Mouse (Mus musculus) large intestine, adult 2 months (tissue): ENCODE measurements around the gene Rnf130. TPM values are rescaled to one million over a fixed set of nuclear protein-coding genes. Genes with fewer than 3 reads are reported as not detected.

Experiments
- DNase-seq: peaks from one replicate; pipeline ENCODE4 v3.0.0-alpha.2; 2012; ENCODE audit warnings: low read depth, low spot score
- WGBS: fragments of 180-500 bp; shearing (Covaris S2); methylation state at CpG from one replicate; pipeline ENCODE4 v1.1.7; 2018; 5-methylcytosine and 5-hydroxymethylcytosine counted together
- polyA plus RNA-seq: library from polyadenylated mRNA; depleted of rRNA; stranded (reverse); fragments of >200 nt; gene quantifications from 2 replicates; pipeline ENCODE4 v1.2.3, GENCODE M21; 2012

The Rnf130 gene
- polyA plus RNA-seq, 1 experiment: 14.9 TPM

GRCm38 (mm10) chr11:50018848-50019247 lies 6.3 kb upstream of the Rnf130 start:
- DNase-seq: no peak

GRCm38 (mm10) chr11:50022085-50022484 lies 3.1 kb upstream of the Rnf130 start:
- no peak for DNase-seq

GRCm38 (mm10) chr11:50024445-50024832 lies 707 bp upstream of the Rnf130 start:
- no peak for DNase-seq
- 44% methylated on average over 6 of the region's 6 CpGs for WGBS

More at GRCm38 (mm10) chr11:50022085-50022484, 3.1 kb upstream of the Rnf130 start:
- WGBS: 53% methylated on average over 3 of the region's 3 CpGs

- 9% methylated on average over 24 of the region's 24 CpGs for WGBS
- no peak for DNase-seq
Observed at GRCm38 (mm10) chr11:50025721-50026520, 775 bp downstream of the Rnf130 start.

- 28% methylated on average over 3 of the region's 3 CpGs for WGBS
- DNase-seq: no peak
Observed at GRCm38 (mm10) chr11:50026521-50027090, 1.5 kb downstream of the Rnf130 start.

DNA sequence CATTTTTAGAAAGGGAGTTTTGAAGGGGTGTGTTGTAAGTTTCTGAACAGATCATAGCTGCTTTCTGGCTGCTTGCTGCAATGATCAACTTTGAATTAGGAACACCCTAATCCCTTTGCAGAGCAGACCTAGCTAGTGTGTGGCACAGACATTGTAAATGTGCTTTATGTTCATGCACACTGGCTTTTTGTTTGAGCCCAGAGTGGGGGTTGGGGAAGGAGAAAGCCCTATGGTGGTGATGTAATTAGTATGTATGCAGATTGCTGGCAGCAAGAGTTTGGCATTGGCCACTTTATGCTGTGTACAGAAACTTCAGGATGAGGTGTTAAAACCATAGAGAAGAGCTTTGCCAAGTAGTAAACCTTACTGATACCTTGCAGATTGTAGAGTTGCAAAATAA lies 3.3 kb downstream of the Rnf130 start:
- no peak for DNase-seq

DNA sequence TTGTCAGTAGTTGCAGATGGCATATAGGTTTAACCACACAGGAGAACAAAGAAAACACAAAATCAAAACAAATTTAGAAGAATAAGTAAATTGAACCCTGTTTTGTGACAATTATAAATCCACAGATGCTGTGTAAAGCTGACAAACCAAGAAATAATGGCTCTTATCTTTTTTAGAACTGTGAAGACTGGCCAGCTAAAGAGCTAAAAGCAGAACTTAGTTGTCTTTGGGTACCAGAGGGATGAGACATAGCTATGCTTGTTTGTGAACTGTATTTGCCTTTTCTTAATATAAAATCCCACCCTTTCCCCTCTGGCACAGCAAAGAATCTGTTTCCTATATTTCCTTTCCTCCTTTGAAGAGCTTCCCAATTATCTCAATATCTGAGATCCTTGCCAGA lies 9.0 kb downstream of the Rnf130 start:
- no peak for DNase-seq

DNA sequence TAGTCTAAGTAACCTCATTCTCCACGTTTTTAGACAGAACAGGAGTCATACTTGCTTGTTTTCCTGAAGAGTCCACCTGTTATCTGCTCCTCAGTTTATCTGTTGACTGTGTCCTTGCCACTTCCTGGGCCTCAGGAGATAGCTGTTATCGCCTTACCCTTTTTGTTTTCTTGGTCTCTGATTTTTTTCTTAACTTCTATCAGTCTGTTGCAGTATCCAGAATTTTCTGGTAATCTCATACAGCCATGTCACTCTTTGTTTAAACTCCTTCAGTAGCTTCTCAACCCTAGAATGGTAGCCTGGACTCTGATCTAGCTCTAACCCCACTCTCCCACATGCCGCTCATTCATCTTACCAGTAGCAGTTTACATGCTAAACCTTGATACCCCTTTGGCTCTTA lies 10.6 kb downstream of the Rnf130 start:
- 76% methylated on average over 3 of the region's 3 CpGs for WGBS
- no peak for DNase-seq

- 55% methylated on average over 4 of the region's 4 CpGs for WGBS
Observed at GRCm38 (mm10) chr11:50036781-50037460, 11.8 kb downstream of the Rnf130 start.

GRCm38 (mm10) chr11:50038757-50039156 lies 13.6 kb downstream of the Rnf130 start:
- DNase-seq: no peak

More at GRCm38 (mm10) chr11:50036781-50037460, 11.8 kb downstream of the Rnf130 start:
- DNase-seq: no peak

DNA sequence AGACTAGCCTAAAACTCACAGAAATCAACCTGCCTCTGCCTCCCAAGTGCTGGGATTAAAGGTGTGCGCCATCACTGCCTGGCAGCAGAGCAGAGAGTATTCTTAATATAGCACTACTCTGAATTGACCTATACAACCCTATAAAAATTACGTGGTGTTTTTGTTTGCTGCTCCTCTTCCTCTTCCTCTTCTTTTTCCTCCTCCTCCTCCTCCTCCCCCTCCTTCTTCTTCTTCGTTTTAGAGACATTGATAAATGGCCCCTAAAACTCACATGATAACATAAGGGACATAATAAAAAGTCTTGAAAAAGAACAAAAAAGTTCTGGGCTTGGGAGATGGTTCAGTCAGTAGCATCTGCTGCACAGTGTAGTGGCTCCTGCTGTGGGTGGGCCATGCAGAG lies 16.0 kb downstream of the Rnf130 start:
- 35% methylated on average over 3 of the region's 3 CpGs for WGBS
- DNase-seq: no peak

More at GRCm38 (mm10) chr11:50038757-50039156, 13.6 kb downstream of the Rnf130 start:
- WGBS: 90% methylated on average over 1 of the region's 1 CpGs

GRCm38 (mm10) chr11:50042345-50042997 lies 17.3 kb downstream of the Rnf130 start:
- 71% methylated on average over 4 of the region's 4 CpGs for WGBS
- DNase-seq: no peak

- DNase-seq: no peak
- WGBS: 94% methylated on average over 4 of the region's 4 CpGs
Observed at GRCm38 (mm10) chr11:50044454-50044853, 19.3 kb downstream of the Rnf130 start.

- 60% methylated on average over 1 of the region's 1 CpGs for WGBS
- DNase-seq: no peak
Observed at GRCm38 (mm10) chr11:50047610-50048009, 22.5 kb downstream of the Rnf130 start.

- 76% methylated on average over 6 of the region's 6 CpGs for WGBS
- DNase-seq: no peak
Observed at GRCm38 (mm10) chr11:50048115-50048514, 23.0 kb downstream of the Rnf130 start.

GRCm38 (mm10) chr11:50050392-50050791 lies 25.2 kb downstream of the Rnf130 start:
- 35% methylated on average over 6 of the region's 6 CpGs for WGBS
- no peak for DNase-seq

- DNase-seq: no peak
- 58% methylated on average over 2 of the region's 2 CpGs for WGBS
Observed at GRCm38 (mm10) chr11:50057713-50058112, 32.6 kb downstream of the Rnf130 start.

DNA sequence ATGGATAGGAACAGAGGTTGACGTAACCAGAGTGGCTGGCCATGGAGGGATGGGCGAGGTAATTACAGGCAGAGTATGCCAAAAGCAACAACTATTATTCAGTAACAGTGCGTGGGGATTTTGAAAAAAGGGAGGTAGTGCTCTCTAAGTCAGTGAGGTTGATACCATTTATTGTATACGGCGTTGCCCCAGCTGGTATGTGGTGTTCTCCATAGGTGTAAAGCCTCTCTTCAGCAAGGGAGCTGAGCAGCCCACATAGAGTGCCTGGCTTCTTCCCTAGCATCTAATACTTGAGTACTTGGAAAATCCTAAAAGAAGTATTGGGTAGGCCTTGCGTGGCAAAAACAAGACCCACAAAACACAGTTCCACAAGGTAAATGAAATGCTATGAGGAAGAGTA lies 33.1 kb downstream of the Rnf130 start:
- WGBS: 83% methylated on average over 6 of the region's 6 CpGs

GRCm38 (mm10) chr11:50059045-50059444 lies 33.9 kb downstream of the Rnf130 start:
- 93% methylated on average over 6 of the region's 6 CpGs for WGBS
- no peak for DNase-seq

More for the DNA sequence above, 33.1 kb downstream of the Rnf130 start:
- no peak for DNase-seq

DNA sequence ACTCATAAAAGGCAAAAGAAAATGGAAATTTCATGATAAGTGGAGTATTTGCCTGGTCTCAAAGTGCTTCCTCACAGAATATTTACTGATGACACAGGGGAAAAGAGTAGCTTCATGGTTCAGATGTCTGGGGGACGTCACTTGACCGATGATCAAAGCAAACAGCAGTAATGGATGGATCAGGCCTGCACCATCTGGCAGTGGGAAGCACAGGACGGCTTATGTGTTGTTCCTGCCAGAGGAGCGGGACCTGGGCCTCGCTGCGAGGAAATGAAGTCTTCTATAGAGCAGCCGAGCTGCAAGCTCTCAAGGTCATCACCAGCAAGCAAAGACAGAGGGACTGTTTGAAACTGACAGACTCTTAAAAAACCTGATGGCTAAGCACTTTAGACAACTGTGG lies 37.0 kb downstream of the Rnf130 start:
- 79% methylated on average over 7 of the region's 7 CpGs for WGBS
- DNase-seq: no peak
